Mouse (Mus musculus) forebrain, embryonic 12.5 days (tissue): ENCODE data around the gene Cbl. TPM values are rescaled to one million over a fixed set of nuclear protein-coding genes. Genes with fewer than 3 reads are reported as not detected.

Experiments
- ATAC-seq: fragments of 200-750 bp; cut with Nextera tagmentation; 2 replicates; pipeline ENCODE4 v1.8.0; 2017; ENCODE audit warnings: moderate TSS enrichment; ENCODE audit not compliant: low FRiP score
- H3K27ac ChIP-seq: fragments of 300-500 bp; sonication (generic); 2 replicates; pipeline ENCODE4 v1.5.1; 2016; ENCODE audit warnings: mild to moderate bottlenecking
- H3K27me3 ChIP-seq: fragments of 300-500 bp; sonication (generic); 2 replicates; pipeline ENCODE4 v1.6.1; 2016; ENCODE audit warnings: mild to moderate bottlenecking
- H3K36me3 ChIP-seq: fragments of 300-500 bp; sonication (generic); replicated peaks from 2 replicates; pipeline ENCODE4 v1.6.1; 2016; ENCODE audit warnings: mild to moderate bottlenecking
- H3K4me1 ChIP-seq: fragments of 300-500 bp; sonication (generic); 2 replicates; pipeline ENCODE4 v1.6.1; 2016
- H3K4me2 ChIP-seq: fragments of 300-500 bp; sonication (generic); 2 replicates; pipeline ENCODE4 v1.6.1; 2016; ENCODE audit warnings: mild to moderate bottlenecking, moderate library complexity
- H3K4me3 ChIP-seq: fragments of 300-500 bp; sonication (generic); replicated peaks from 2 replicates; pipeline ENCODE4 v1.5.1; 2016; ENCODE audit warnings: mild to moderate bottlenecking
- H3K9ac ChIP-seq: fragments of 300-500 bp; sonication (generic); 2 replicates; pipeline ENCODE4 v1.6.1; 2016; ENCODE audit warnings: mild to moderate bottlenecking
- H3K9me3 ChIP-seq: fragments of 300-500 bp; sonication (generic); 2 replicates; pipeline ENCODE4 v1.6.1; 2016
- WGBS: fragments of 180-500 bp; shearing (Covaris S2); methylation state at CpG from one replicate; pipeline ENCODE4 v1.1.7; 2016; 5-methylcytosine and 5-hydroxymethylcytosine counted together
- polyA plus RNA-seq: library from polyadenylated mRNA; unstranded; fragments of >200 nt; fragmentation: Nextera tagmentation; extraction: Ambion mirVana; gene quantifications from 2 replicates; pipeline ENCODE4 v1.2.1, GENCODE M21; 2016

Gene Cbl
- polyA plus RNA-seq, 1 experiment from 2014 or later, result 28.7 TPM

DNA sequence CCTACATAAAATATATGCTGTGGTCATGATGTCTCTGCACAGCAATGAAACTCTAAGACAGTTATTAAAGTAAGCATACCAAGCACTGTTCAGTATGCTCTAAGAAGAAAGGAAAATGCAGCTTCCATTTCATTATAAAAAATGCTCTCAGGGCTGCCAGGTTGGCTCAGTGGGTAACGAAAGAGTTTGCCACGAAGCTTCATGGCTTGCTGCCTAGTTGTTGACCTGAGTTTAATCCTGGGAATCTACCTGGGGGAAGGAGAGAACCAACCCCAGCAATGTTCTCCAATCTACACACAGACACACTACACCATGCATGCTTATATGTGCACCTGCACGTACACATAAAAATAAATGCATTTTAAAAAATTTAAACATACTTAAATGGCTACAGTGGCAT, 34.7 kb downstream of the Cbl start:
- Histone ChIP-seq H3K9ac (no peak overlapping the region), H3K27ac (no peak overlapping the region), H3K27me3 (no peaks in the 10 kb centered on the region), H3K36me3 (peaks cover 35% of the 10 kb centered on the region), H3K4me1 (no peaks in the 10 kb centered on the region), H3K9me3 (no peaks in the 10 kb centered on the region), H3K4me3 (no peak overlapping the region), H3K4me2 (no peak overlapping the region)
- WGBS, result 90% methylated on average over 3 of the region's 3 CpGs
- no peak for ATAC-seq

DNA sequence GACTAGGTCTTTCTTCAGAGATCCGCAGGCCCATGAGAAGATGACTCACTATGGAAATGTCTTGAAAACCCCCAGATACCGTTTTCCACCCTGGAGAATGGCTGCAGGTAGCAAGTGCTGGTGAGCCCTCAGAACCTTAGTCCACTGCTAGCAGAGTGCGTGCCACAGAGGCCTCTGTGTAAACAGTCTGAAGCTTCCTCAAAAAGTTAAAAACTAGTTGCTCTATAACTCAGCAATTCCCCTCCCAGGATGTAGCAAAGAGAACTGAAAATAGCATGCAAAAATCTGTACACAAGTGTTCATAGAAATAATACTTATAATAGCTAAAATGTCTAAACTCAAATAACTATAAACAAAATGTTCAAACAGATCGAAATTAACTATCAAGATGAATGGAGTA, 37.5 kb downstream of the Cbl start:
- no peak for ATAC-seq
- Histone ChIP-seq H3K4me2 (no peak overlapping the region), H3K36me3 (peaks cover 35% of the 10 kb centered on the region), H3K27me3 (no peaks in the 10 kb centered on the region), H3K27ac (no peak overlapping the region), H3K4me3 (no peak overlapping the region), H3K9ac (no peak overlapping the region), H3K9me3 (no peaks in the 10 kb centered on the region), H3K4me1 (no peaks in the 10 kb centered on the region)
- 93% methylated on average over 4 of the region's 4 CpGs for WGBS

DNA sequence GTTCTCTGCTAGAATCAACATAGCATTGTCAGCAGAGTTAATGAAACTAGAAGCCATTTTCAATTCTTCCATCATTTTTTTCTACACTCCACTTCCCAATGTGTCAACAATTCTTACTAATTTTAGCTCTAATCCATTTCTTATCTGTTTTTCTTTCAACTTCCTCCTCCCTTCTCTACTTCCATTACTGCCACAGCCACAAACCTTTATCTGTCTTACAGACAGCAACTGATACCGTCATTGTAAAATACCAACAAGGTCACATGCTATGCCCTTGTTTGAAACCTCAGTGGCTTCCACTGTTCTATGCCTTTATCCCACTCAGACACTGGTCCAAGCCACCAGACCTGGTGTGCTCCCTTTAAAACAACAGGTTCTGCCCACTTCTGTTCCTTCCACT, 39.8 kb downstream of the Cbl start:
- Histone ChIP-seq H3K9ac (no peak overlapping the region), H3K4me2 (no peak overlapping the region), H3K9me3 (no peaks in the 10 kb centered on the region), H3K27ac (no peak overlapping the region), H3K27me3 (no peaks in the 10 kb centered on the region), H3K4me1 (no peaks in the 10 kb centered on the region), H3K36me3 (peaks cover 16% of the 10 kb centered on the region), H3K4me3 (no peak overlapping the region)
- ATAC-seq, result no peak
- 97% methylated on average over 1 of the region's 1 CpGs for WGBS

DNA sequence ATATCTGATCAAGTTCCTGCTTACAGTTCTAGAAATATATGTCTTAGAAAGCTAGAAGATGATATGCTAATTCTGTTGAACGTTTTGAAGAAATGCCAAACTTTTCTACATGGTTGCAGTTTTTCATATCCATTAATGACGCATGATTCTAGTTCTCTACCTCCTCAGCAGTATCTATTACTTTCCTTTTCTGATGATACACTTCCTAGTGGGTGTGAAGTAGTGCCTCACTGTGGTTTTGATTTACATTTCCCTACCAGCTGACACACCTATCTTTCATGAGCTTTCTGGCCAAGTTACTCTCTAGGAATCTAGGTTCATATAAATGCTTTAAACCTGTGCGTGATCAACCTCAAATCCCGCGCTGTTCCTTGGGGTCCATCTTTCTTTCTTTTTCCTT, 41.1 kb downstream of the Cbl start:
- Histone ChIP-seq H3K27me3 (no peaks in the 10 kb centered on the region), H3K36me3 (peaks cover 6% of the 10 kb centered on the region), H3K4me2 (no peak overlapping the region), H3K27ac (no peak overlapping the region), H3K4me1 (peaks cover 9% of the 10 kb centered on the region; the same call in 1 of the 2 replicates), H3K4me3 (no peak overlapping the region), H3K9me3 (no peaks in the 10 kb centered on the region), H3K9ac (no peak overlapping the region)
- no peak for ATAC-seq
- 96% methylated on average over 5 of the region's 5 CpGs for WGBS

DNA sequence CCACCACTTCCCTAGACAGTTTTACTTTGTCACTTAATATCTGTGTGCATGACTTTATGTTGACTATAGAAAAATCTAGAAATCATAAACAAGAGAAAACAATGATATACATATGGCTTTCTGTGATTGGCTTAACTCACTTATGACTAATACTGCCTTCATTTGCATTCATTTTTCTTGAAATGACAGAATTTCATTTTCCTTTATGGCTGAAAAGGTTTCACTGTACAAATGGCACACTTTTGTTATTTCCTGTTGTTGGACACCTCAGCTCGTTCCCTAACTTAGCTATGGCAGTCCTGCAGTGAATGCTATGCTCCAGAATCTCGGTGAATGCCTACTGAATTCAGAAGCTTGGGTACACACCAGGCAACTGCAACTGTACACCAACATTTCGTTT, 41.5 kb downstream of the Cbl start:
- no peak overlapping the region for H3K4me3 ChIP-seq
- 91% methylated on average over 3 of the region's 3 CpGs for WGBS
- no peak for ATAC-seq
- H3K4me2 ChIP-seq, result no peak overlapping the region
- H3K27ac ChIP-seq, result no peak overlapping the region
- H3K27me3 ChIP-seq, result no peaks in the 10 kb centered on the region
- 0 out of 2 replicates have a peak, but pooled peaks cover 4% of the 10 kb centered on the region for H3K36me3 ChIP-seq
- H3K9ac ChIP-seq, result no peak overlapping the region
- no peaks in the 10 kb centered on the region for H3K9me3 ChIP-seq
- peaks cover 9% of the 10 kb centered on the region; the same call in 1 of the 2 replicates for H3K4me1 ChIP-seq

DNA sequence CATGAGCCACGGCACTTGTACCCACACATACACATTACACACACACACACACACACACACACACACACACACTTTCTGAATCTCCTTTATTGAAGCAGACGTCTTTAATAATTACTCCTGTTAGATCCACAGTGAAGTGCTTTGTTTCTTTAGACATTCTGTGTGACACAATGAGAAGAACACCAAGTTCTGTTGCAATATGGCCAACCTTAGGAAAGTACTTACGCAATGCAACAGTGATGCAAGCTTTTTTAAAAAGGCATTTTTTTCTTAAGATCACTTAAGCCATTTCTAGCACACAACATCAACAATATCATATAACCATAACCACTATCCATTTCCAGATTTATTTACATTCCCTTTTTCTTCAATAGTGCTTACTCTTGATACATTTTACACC, 42.7 kb downstream of the Cbl start:
- WGBS, result 77% methylated on average over 3 of the region's 3 CpGs
- H3K27me3 ChIP-seq, result no peaks in the 10 kb centered on the region
- 0 out of 2 replicates have a peak, but pooled peaks cover 4% of the 10 kb centered on the region for H3K36me3 ChIP-seq
- H3K4me2 ChIP-seq, result no peak overlapping the region
- no peaks in the 10 kb centered on the region for H3K9me3 ChIP-seq
- no peak overlapping the region for H3K27ac ChIP-seq
- H3K4me3 ChIP-seq, result no peak overlapping the region
- H3K9ac ChIP-seq, result no peak overlapping the region
- no peak for ATAC-seq
- peaks cover 9% of the 10 kb centered on the region; the same call in 1 of the 2 replicates for H3K4me1 ChIP-seq

DNA sequence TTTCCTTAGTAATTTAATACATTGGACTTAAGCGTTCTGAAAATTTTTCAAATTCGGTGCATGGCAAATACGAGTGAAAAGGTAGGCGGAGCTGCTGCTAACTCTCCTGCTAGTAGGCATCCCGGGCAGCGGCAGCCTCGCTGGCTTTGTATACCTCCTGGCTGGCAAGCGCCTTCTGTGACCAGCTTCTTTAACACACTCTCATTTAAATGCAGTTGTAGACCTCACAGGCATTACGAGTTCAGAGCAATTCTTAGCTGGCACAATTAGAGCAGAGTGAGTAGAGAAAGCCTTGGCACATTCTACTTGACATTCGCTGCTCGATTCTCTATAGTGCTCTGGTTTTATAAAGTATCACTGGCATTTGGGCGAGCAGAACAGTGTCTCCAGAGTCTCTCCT, 45.6 kb downstream of the Cbl start:
- Histone ChIP-seq H3K36me3 (0 out of 2 replicates have a peak, but pooled peaks cover 3% of the 10 kb centered on the region), H3K4me3 (no peak overlapping the region), H3K27me3 (no peaks in the 10 kb centered on the region), H3K9me3 (no peaks in the 10 kb centered on the region), H3K4me2 (no peak overlapping the region), H3K4me1 (peaks cover 9% of the 10 kb centered on the region; the same call in 1 of the 2 replicates), H3K9ac (no peak overlapping the region), H3K27ac (peak overlapping the region; percentile 43; the same call in 1 of the 2 replicates)
- 60% methylated on average over 12 of the region's 12 CpGs for WGBS
- no peak for ATAC-seq

DNA sequence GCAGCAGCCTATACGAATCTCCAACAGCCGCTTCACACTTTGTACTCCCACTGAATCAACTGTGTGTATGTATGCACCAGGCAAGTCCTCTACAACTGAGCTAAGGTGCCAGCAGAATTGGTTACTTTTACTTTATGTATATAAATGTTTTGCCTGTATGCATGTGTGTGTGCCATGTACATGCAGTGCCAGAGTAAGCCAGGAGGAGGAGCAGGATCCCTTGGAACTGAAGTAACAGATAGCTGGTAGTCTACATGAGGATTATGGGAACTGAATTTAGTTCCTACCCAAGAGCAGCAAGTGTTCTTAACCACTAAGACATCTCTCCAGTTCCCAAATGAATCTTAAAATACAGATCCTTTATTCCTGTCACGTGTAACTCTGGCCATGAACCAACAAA, 51.6 kb downstream of the Cbl start:
- ATAC-seq, result no peak

DNA sequence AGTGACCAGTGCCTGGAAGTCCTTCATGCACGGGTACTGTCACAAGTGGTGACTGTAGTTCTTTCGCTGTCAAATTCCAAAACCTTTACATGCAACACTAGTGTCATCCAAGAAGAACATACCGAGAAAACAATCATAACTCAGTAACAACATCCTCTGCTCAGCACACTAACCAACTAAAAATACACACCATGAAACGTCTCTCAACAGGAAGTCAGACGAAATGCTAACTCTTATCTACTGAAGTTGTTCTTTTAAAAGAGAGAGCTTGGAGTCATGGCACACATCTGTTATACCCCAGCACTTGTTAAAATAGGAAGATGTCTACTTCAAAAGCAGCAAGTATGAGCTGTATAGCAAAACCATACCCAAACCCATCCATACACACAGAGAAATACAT, 52.3 kb downstream of the Cbl start:
- WGBS, result 93% methylated on average over 5 of the region's 5 CpGs
- Histone ChIP-seq H3K4me2 (no peak overlapping the region), H3K27ac (no peak overlapping the region), H3K4me3 (no peak overlapping the region), H3K9ac (no peak overlapping the region), H3K4me1 (no peaks in the 10 kb centered on the region), H3K27me3 (no peaks in the 10 kb centered on the region), H3K36me3 (peaks cover 17% of the 10 kb centered on the region; the same call in 1 of the 2 replicates), H3K9me3 (peaks cover 9% of the 10 kb centered on the region; the same call in 1 of the 2 replicates)
- ATAC-seq, result no peak

More for the DNA sequence above, 51.6 kb downstream of the Cbl start:
- Histone ChIP-seq H3K27me3 (no peaks in the 10 kb centered on the region), H3K9ac (no peak overlapping the region), H3K9me3 (peaks cover 9% of the 10 kb centered on the region; the same call in 1 of the 2 replicates), H3K36me3 (peaks cover 17% of the 10 kb centered on the region; the same call in 1 of the 2 replicates), H3K4me1 (no peaks in the 10 kb centered on the region), H3K4me3 (no peak overlapping the region), H3K4me2 (no peak overlapping the region), H3K27ac (no peak overlapping the region)
- WGBS, result 91% methylated on average over 3 of the region's 3 CpGs

DNA sequence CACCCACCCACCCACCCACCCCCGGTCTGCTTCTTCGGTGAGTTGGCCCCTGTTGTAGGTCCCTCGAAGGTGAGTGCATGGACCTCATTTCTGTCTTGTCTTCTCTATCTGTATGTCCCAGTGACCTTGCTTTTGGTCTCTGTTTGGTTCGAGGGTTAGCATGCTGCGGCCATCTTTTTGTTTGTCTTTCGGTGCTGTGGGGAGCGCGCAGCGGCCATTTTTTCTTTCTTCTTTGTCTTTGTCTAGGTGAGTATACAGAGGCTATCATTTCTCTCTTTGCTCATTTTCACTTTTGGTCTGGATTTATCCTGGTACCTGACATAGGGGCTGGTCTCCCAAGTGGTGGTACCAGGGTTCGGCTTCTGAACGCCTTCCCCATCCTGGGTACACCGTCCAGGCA, 55.0 kb downstream of the Cbl start:
- no peaks in the 10 kb centered on the region for H3K27me3 ChIP-seq
- 98% methylated on average over 12 of the region's 12 CpGs for WGBS

DNA sequence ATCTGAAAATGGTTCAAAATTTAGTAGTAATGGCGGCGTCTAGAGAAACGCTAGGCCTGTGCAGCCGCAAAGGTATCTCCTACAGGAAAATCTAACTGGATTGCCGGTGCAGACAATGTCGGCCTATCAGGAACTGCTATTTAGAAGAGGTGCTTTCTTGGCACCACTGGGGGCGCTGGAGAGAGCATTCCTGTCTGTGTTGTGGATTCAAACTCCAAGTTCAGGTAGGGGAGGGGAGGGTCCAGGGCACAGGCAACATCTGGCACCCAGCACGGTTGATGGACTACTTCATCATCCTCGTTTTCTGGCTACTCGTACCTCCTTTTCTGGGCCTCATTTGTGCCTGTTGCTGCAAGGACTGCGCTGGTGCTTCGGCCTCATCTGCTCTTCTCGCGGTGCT, 55.5 kb downstream of the Cbl start:
- no peak for ATAC-seq
- Histone ChIP-seq H3K36me3 (peaks cover 14% of the 10 kb centered on the region; the same call in 1 of the 2 replicates), H3K9me3 (peaks cover 9% of the 10 kb centered on the region; the same call in 1 of the 2 replicates), H3K27ac (no peak overlapping the region), H3K4me1 (no peaks in the 10 kb centered on the region), H3K4me2 (no peak overlapping the region), H3K4me3 (no peak overlapping the region), H3K9ac (no peak overlapping the region), H3K27me3 (no peaks in the 10 kb centered on the region)
- 87% methylated on average over 14 of the region's 14 CpGs for WGBS

More for the DNA sequence above, 55.0 kb downstream of the Cbl start:
- Histone ChIP-seq H3K36me3 (peaks cover 14% of the 10 kb centered on the region; the same call in 1 of the 2 replicates), H3K4me2 (no peak overlapping the region), H3K9ac (no peak overlapping the region), H3K4me1 (no peaks in the 10 kb centered on the region), H3K4me3 (no peak overlapping the region), H3K27ac (no peak overlapping the region), H3K9me3 (peaks cover 9% of the 10 kb centered on the region; the same call in 1 of the 2 replicates)
- no peak for ATAC-seq

DNA sequence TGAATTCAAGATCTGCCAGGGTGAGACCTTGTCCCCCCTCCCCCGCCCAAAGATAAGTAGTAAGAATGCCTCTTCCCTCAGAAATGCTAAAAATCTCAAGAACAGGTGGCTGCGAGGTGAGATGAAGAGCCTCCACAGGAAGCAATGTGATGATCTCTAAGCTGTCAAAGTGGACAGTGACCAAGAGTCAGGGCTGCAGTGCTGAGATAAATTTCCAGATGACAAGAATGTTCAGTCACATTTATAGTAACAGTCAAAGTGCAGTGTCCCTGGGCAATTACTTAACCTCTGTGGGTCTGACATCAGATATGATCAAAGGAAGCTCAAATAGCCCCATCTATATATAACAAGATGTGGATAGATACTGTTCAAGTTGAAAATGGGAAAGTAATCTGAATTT, 56.4 kb downstream of the Cbl start:
- H3K4me2 ChIP-seq, result no peak overlapping the region
- 88% methylated on average over 2 of the region's 2 CpGs for WGBS
- no peak for ATAC-seq
- no peaks in the 10 kb centered on the region for H3K27me3 ChIP-seq
- H3K9me3 ChIP-seq, result peaks cover 9% of the 10 kb centered on the region; the same call in 1 of the 2 replicates
- no peak overlapping the region for H3K9ac ChIP-seq
- peaks cover 20% of the 10 kb centered on the region for H3K36me3 ChIP-seq
- H3K4me1 ChIP-seq, result no peaks in the 10 kb centered on the region
- H3K4me3 ChIP-seq, result no peak overlapping the region
- H3K27ac ChIP-seq, result no peak overlapping the region

DNA sequence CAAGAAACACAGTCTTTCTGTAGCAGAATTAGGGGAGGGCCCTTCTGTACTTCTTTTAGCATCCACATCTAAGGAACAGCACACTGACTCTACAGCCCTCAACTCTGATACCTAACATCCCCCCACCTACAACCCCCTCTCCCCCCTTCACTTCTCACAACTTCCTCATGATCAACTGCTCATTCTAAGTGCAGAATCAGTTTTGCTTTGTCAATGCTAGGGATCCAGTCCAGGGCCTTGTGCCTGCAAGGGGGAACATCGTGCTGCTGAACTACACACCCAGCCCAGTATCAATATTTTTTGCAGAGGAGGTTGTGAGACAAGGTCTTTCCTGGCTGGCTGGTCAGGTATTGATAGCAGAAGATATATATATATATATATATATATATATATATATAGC, 57.9 kb downstream of the Cbl start:
- peaks cover 32% of the 10 kb centered on the region for H3K36me3 ChIP-seq
- no peak for ATAC-seq
- WGBS, result 93% methylated on average over 1 of the region's 1 CpGs
- no peaks in the 10 kb centered on the region for H3K4me1 ChIP-seq
- no peak overlapping the region for H3K27ac ChIP-seq
- H3K9ac ChIP-seq, result no peak overlapping the region
- H3K4me3 ChIP-seq, result no peak overlapping the region
- H3K9me3 ChIP-seq, result peaks cover 9% of the 10 kb centered on the region; the same call in 1 of the 2 replicates
- H3K4me2 ChIP-seq, result no peak overlapping the region
- no peaks in the 10 kb centered on the region for H3K27me3 ChIP-seq
